Mouse (Mus musculus) kidney, embryonic 16.5 days (tissue): Measurements from ENCODE around the gene Arhgef10l. TPM values are rescaled to one million over a fixed set of nuclear protein-coding genes. Genes with fewer than 3 reads are reported as not detected.

Source experiments
- ATAC-seq: fragments of 200-750 bp; cut with Nextera tagmentation; 2 replicates; pipeline ENCODE4 v1.8.0; 2017; ENCODE audit warnings: moderate TSS enrichment; ENCODE audit not compliant: low FRiP score, low TSS enrichment
- H3K27ac ChIP-seq: fragments of 300-500 bp; sonication (generic); 2 replicates; pipeline ENCODE4 v1.5.1; 2014; ENCODE audit warnings: low read length
- H3K27me3 ChIP-seq: fragments of 300-500 bp; sonication (generic); 2 replicates; pipeline ENCODE4 v1.6.1; 2014; ENCODE audit warnings: low read length, control low read depth, mixed read lengths; ENCODE audit not compliant: insufficient read depth
- H3K36me3 ChIP-seq: fragments of 300-500 bp; sonication (generic); 2 replicates; pipeline ENCODE4 v1.6.1; 2014; ENCODE audit warnings: low read length, control low read depth, mixed read lengths; ENCODE audit not compliant: insufficient read depth
- H3K4me1 ChIP-seq: fragments of 300-500 bp; sonication (generic); 2 replicates; pipeline ENCODE4 v1.6.1; 2014; ENCODE audit warnings: low read length, control low read depth, mixed read lengths; ENCODE audit not compliant: insufficient read depth
- H3K4me2 ChIP-seq: fragments of 300-500 bp; sonication (generic); replicated peaks from 2 replicates; pipeline ENCODE4 v1.6.1; 2014; ENCODE audit warnings: low read depth, low read length
- H3K4me3 ChIP-seq: fragments of 300-500 bp; sonication (generic); 2 replicates; pipeline ENCODE4 v1.5.1; 2014; ENCODE audit warnings: mild to moderate bottlenecking, low read length
- H3K9ac ChIP-seq: fragments of 300-500 bp; sonication (generic); replicated peaks from 2 replicates; pipeline ENCODE4 v1.6.1; 2014; ENCODE audit warnings: low read length
- H3K9me3 ChIP-seq: fragments of 300-500 bp; sonication (generic); 2 replicates; pipeline ENCODE4 v1.6.1; 2016; ENCODE audit warnings: low read length, control low read depth
- WGBS: fragments of 180-500 bp; shearing (Covaris S2); extraction: QIAGEN DNeasy Blood & Tissue Kit; methylation state at CpG from one replicate; pipeline ENCODE4 v1.1.7; 2014; 5-methylcytosine and 5-hydroxymethylcytosine counted together
- polyA plus RNA-seq: library from polyadenylated mRNA; unstranded; fragments of >200 nt; fragmentation: Nextera tagmentation; extraction: Ambion mirVana; gene quantifications from 2 replicates; pipeline ENCODE4 v1.2.1, GENCODE M21; 2015

Gene Arhgef10l
- 25.4 and 27.7 TPM in 2 replicates for polyA plus RNA-seq

- Histone ChIP-seq H3K9me3 (no peaks in the 10 kb centered on the region), H3K4me2 (peak within 1 kb of the TSS; percentile 19), H3K9ac (peak within 1 kb of the TSS; percentile 42), H3K27me3 (no peaks in the 10 kb centered on the region), H3K36me3 (no peaks in the 10 kb centered on the region), H3K27ac (peak within 1 kb of the TSS; percentile 51), H3K4me3 (peak within 1 kb of the TSS; percentile 16; the same call in 1 of the 2 replicates), H3K4me1 (peaks cover 40% of the 10 kb centered on the region)
- peak; percentile 86 for ATAC-seq
- 47% methylated on average over 11 of the region's 11 CpGs for WGBS
These were observed at the start of gene Arhgef10l for GRCm38 (mm10) chr4:140665760-140666159. Arhgef10l (minus strand) TSS chr4:140666012.

DNA sequence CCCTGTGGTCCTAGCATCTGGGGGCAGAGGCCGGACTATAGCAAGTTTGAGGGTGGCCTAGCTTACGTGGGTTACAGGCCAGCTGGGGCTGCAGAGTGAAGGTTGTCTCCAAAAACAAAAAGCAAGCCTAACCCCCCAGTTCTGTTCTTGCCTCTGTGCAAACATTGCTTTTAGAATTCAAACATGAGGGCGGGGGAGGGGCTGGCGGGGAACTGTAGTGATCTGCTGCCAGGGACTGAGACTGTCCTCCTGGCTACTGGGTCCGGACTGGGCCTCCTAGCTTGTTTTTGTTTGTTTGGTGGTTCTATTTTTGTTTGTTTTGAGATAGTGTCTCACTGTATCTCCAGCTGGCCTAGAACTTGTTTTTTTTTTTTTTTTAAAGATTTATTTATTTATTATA is 48.8 kb upstream of the Arhgef10l start:
- Histone ChIP-seq H3K4me1 (peaks cover 12% of the 10 kb centered on the region), H3K36me3 (peaks cover 94% of the 10 kb centered on the region), H3K4me2 (no peak overlapping the region), H3K9me3 (no peaks in the 10 kb centered on the region), H3K9ac (no peak overlapping the region), H3K4me3 (no peak overlapping the region), H3K27ac (no peak overlapping the region), H3K27me3 (no peaks in the 10 kb centered on the region)
- no peak for ATAC-seq
- WGBS, result 82% methylated on average over 5 of the region's 5 CpGs

DNA sequence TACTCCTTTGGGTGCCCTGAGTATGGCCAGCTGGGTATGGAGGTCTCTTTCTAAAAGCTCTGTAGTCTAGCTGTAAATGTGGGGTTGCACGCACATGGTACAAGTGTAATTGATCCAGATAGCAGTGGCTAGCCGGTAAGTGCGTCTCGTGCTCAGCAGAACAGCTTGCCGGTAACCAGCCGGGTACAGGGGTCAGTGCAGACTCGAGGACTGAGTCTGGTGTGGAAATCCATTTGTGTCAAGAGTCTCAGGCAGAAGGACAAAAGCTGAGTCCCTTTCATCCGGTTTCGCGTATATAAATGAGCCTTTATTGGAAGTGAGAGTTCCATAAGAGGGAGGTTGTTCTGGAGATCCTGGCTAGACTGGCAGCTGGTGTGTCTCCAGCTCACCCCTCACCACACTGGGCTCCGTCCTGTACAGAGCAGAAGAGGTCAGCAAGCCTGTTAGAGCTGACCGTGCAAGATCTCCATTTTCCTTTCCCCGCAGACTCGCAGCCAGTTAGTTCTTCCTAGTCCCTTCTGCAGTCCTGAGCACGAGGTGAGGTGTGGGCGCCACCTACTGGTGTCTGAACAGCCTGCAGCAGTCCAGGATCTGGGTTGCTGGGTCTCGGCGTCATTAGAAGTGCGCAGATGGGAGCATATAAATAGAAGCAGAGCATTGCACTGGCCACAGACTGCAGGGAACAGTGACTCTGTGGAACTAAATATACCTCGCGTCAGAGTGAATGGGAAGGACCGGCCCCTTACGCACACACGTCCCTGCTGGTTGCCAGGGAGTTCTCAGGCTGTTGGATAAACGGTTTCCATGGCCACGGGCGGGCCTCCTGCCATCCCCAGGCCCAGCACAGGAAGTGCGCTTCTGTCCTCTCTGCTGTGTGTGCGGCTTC is 47.9 kb upstream of the Arhgef10l start:
- Histone ChIP-seq H3K27me3 (no peaks in the 10 kb centered on the region), H3K27ac (peak overlapping the region; percentile 55), H3K9ac (0 out of 2 replicates have a peak overlapping the region, but pooled peaks have one; percentile 12), H3K4me2 (no peak overlapping the region), H3K4me3 (no peak overlapping the region), H3K36me3 (peaks cover 94% of the 10 kb centered on the region), H3K4me1 (peaks cover 13% of the 10 kb centered on the region), H3K9me3 (no peaks in the 10 kb centered on the region)
- 51% methylated on average over 29 of the region's 29 CpGs for WGBS
- peak; percentile 81 for ATAC-seq

- Histone ChIP-seq H3K27ac (no peak overlapping the region), H3K36me3 (peaks cover 80% of the 10 kb centered on the region), H3K27me3 (no peaks in the 10 kb centered on the region), H3K9me3 (no peaks in the 10 kb centered on the region), H3K4me3 (no peak overlapping the region), H3K4me1 (peaks cover 29% of the 10 kb centered on the region), H3K4me2 (no peak overlapping the region), H3K9ac (no peak overlapping the region)
- ATAC-seq, result no peak
- 90% methylated on average over 5 of the region's 5 CpGs for WGBS
These were observed 45.5 kb upstream of the Arhgef10l start for GRCm38 (mm10) chr4:140711360-140711759.

- WGBS, result 73% methylated on average over 10 of the region's 10 CpGs
- Histone ChIP-seq H3K4me3 (no peak overlapping the region), H3K4me1 (peaks cover 30% of the 10 kb centered on the region), H3K9me3 (no peaks in the 10 kb centered on the region), H3K27me3 (no peaks in the 10 kb centered on the region), H3K27ac (no peak overlapping the region), H3K9ac (no peak overlapping the region), H3K4me2 (no peak overlapping the region), H3K36me3 (peaks cover 80% of the 10 kb centered on the region)
- no peak for ATAC-seq
These were observed 45.0 kb upstream of the Arhgef10l start for GRCm38 (mm10) chr4:140710781-140711180.

DNA sequence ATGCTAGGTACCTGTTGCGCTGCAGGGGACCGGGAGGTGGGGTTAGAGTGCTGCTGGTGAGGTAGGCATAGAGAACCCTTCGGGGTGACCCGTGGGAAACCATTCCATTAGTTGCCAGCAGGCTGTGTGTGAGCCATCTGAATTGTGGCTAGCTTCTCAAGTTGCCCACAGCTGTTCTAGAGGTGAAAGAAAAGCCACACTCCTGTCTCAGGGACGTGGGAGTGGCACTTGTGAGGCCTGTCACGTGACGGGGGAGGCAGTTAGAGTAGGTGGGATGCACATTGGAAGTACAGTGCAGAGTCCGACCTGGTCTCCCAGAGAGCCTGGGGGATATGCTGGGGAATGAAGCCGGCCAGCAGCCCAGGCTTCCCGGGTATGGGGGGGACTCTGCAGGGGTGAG is 43.8 kb upstream of the Arhgef10l start:
- ATAC-seq, result no peak
- Histone ChIP-seq H3K4me3 (no peak overlapping the region), H3K27ac (no peak overlapping the region), H3K9me3 (no peaks in the 10 kb centered on the region), H3K9ac (no peak overlapping the region), H3K36me3 (peaks cover 74% of the 10 kb centered on the region), H3K27me3 (no peaks in the 10 kb centered on the region), H3K4me1 (peaks cover 37% of the 10 kb centered on the region), H3K4me2 (no peak overlapping the region)
- WGBS, result 64% methylated on average over 10 of the region's 10 CpGs

DNA sequence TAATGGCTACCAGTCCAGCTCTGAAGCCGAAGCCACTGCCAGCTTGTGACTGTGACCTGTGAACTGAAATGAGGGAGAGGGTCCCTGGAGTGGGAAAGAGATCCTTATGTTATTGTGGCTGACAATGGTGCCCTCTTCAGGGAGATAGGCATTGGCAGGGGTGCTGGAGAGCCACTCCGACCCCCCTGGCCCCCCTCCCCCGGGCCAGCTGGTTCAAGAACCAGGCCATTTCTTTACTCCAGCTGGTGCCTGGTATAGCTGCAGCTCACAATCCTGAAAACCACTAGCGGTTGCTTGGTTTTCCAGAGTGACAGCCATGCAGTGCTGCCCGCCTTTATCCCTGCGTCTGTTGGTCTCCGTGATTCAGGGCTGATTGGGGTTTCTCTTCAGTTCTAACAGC is 43.3 kb upstream of the Arhgef10l start:
- no peak overlapping the region for H3K4me2 ChIP-seq
- no peak overlapping the region for H3K27ac ChIP-seq
- H3K9me3 ChIP-seq, result no peaks in the 10 kb centered on the region
- H3K4me1 ChIP-seq, result peaks cover 38% of the 10 kb centered on the region
- WGBS, result 79% methylated on average over 7 of the region's 7 CpGs
- H3K9ac ChIP-seq, result no peak overlapping the region
- H3K4me3 ChIP-seq, result no peak overlapping the region
- no peak for ATAC-seq
- no peaks in the 10 kb centered on the region for H3K27me3 ChIP-seq
- peaks cover 69% of the 10 kb centered on the region for H3K36me3 ChIP-seq

- Histone ChIP-seq H3K4me2 (no peak overlapping the region), H3K27ac (no peak overlapping the region), H3K4me1 (peaks cover 41% of the 10 kb centered on the region), H3K36me3 (peaks cover 63% of the 10 kb centered on the region), H3K4me3 (no peak overlapping the region), H3K27me3 (no peaks in the 10 kb centered on the region), H3K9me3 (no peaks in the 10 kb centered on the region), H3K9ac (no peak overlapping the region)
- WGBS, result 68% methylated on average over 18 of the region's 18 CpGs
- ATAC-seq, result no peak
These were observed 42.6 kb upstream of the Arhgef10l start for GRCm38 (mm10) chr4:140708297-140708927.

DNA sequence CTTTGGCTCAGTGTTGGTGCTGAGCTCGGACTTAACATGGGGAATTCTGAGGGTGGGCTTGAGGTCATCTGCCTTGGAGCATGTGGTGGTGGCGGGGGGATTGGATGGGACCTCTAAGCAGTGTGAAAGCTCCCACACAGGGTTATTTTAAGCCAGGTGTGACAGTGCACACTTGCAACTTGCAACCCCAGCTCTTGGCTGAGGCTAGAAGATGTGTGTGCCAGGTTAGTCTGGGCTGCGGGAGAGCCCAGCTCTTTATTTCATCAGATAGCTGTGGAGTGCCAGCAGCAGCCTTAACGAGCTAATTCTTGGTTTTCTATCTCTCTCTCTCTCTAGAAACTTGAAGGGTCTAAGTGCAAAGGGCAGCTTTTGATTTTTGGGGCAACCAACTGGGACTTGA is 41.8 kb upstream of the Arhgef10l start:
- 72% methylated on average over 4 of the region's 4 CpGs for WGBS
- no peak for ATAC-seq
- peaks cover 41% of the 10 kb centered on the region for H3K4me1 ChIP-seq
- no peak overlapping the region for H3K9ac ChIP-seq
- H3K36me3 ChIP-seq, result peaks cover 55% of the 10 kb centered on the region
- H3K9me3 ChIP-seq, result no peaks in the 10 kb centered on the region
- H3K4me2 ChIP-seq, result no peak overlapping the region
- no peak overlapping the region for H3K27ac ChIP-seq
- no peaks in the 10 kb centered on the region for H3K27me3 ChIP-seq
- no peak overlapping the region for H3K4me3 ChIP-seq

GRCm38 (mm10) chr4:140704166-140704565 is 38.4 kb upstream of the Arhgef10l start:
- H3K9ac ChIP-seq, result no peak overlapping the region
- 26% methylated on average over 4 of the region's 4 CpGs for WGBS
- no peak for ATAC-seq
- peak overlapping the region; percentile 91; the same call in 1 of the 2 replicates for H3K4me3 ChIP-seq
- no peaks in the 10 kb centered on the region for H3K9me3 ChIP-seq
- no peak overlapping the region for H3K27ac ChIP-seq
- H3K4me1 ChIP-seq, result peaks cover 61% of the 10 kb centered on the region
- peaks cover 22% of the 10 kb centered on the region for H3K36me3 ChIP-seq
- H3K4me2 ChIP-seq, result peak overlapping the region; percentile 87
- H3K27me3 ChIP-seq, result peaks cover 3% of the 10 kb centered on the region; the same call in 1 of the 2 replicates
